Mouse (Mus musculus): Measurements from ENCODE around the gene Notch2. TPM values are rescaled to one million over a fixed set of nuclear protein-coding genes. Genes with fewer than 3 reads are reported as not detected.
A peak's percentile ranks its signal among the peaks of the same experiment; 100 is the strongest.

Notch2 gene
- total RNA-seq, 2 experiments from 2014 or later: 10.8 to 14.0 TPM

DNA sequence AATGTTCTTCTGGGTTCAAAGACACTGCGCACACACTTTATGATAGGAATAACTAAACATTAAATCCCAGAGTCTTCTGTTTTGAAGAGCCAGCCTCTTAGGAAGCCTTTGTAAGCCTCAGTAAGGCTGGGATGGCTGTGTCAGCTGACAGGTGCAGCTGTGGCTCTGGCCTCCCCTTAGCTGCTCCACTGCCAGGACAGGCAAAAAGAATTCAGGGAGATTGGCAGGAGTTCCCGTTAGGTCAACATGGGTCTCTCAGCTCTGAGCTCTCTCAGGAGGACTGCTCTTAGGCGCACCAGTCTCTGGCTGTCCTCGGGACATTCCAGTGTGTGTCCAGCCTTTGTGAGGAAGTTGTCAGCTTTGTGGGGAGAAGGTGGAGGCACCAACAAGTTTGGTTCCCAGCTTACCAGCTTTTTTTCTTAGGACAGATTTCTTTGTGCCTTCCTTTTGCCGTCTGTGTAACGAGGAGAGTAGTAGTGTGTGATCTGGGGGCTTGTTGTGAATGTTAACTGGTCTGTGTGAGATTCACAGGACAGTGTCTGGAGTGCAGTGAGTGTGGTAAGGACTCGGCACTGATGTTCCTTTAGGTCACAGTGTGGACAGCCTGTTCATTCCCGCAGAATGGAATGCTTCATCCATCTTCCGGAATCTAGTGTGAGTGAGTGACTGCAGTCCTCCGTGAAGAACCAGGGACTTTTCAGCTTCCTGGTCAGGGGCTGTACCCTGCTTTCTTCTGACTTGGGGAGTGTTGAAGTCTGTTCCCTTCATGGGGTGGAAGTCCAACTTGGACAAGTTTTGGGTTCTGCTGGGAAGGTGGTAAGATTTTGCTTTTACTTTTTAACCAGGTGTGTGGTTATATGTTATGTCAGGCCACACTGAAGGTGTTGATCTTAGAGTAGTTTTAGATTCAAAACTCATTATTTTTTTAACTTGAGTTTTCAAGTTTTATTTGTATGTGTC, 12.9 kb downstream of the Notch2 start:
- no peak for DNase-seq (ENCODE audit: low spot score in 2 of 2)
- intact Hi-C loops (cut with DNase I): no loop called here

DNA sequence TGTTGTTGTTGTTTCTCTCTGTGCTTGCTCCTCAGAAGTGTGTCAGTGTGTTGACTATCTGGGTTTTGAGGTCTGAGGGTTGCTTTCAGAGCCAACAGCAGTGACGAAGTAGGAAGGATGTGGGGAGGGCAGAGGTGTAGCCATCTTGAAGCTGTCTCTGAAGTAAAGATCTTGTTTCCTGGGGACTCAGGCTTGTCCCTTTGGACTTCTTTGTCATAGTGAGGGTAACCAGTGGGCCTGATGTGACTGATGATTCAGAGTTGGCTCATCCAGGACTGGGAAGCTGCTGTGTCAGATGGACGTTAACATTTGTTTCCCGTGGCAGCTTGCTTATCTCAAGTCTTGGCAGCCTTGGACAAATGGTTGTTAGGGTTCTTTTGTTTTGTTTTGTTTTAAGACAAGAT, 14.0 kb downstream of the Notch2 start:
- no peak for DNase-seq (ENCODE audit: low spot score in 2 of 2)
- intact Hi-C loops (cut with DNase I): no loop called here

DNA sequence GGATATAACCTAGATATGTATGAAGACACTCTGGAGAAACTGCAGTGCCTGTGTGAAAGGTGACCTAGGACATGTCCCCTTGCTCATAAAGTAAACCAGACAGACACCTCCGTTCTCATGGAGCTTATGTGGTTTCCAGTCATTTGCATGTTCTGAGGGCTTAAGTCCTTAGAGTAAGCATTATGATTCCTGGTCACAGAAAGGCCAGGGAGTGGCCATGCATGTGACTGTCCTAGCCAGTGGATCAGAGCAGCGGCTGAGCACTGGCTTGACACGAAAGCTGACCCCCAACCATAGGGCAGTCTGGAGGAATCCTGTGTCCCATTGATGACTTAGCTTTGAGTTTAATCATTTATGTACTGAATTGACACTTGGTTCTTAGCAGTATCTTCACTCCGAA, 14.7 kb downstream of the Notch2 start:
- DNase-seq (ENCODE audit: low spot score in 2 of 2): no peak
- intact Hi-C loops (cut with DNase I): no loop called here

DNA sequence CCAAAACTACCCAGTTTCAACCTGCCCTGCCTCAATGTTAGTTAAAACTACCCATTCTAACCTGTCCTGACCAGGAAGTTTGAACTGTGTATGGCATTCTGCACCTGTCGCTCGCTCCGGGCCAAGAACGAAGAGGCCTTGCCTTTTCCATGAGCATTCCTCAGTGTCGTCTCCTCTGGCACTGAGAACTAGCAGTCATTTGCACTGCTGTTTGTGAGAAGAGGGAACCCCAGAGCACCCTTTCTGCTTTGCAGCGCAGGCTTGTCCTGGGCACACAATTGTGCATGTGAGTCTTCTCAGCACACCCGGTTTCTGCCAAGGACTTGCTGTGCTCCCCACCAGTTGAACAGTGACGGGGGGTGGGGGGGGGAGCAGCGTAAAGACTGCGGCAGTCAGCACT, 15.6 kb downstream of the Notch2 start:
- no peak for DNase-seq (ENCODE audit: low spot score in 2 of 2)
- intact Hi-C loops (cut with DNase I): no loop called here

DNA sequence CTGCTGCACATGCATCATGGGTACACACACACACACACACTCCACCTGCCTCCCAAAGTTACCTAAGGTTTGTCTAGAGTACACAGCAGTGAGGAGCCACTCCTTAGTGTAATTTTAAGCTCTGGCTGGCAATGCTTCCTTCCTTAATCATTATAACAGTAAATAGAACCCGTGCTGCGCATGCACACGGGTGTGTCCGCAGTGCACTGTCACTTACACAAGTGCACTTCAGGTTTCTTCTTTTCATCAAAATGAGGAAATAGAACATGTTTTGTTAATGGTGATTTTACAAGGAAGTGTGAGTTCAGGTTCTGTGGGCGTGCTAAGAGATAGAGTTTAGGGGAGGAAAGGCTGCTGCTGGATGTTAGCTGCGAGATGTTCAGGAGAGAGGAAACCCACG, 17.8 kb downstream of the Notch2 start:
- DNase-seq (ENCODE audit: low spot score in 2 of 2): no peak
- intact Hi-C loops (cut with DNase I): no loop called here

DNA sequence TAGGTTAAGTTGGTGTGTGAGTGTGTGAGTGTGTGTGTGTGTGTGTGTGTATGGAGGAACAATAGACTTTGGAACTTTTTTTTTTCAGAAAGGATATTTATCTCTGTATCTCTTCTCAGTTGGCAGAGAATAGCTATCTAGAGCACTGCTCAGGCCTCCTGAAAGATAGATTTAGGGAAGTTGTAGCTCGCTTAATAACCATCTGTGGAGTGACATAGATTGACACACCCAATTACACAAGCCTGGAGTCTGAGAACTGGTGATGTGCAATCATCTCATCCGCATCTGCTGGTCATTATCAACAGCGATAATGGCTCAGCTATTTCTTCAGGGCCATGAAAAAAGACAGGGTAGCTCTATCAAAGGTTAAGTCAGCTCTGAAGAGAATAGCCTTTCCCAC, 18.9 kb downstream of the Notch2 start:
- no peak for DNase-seq (ENCODE audit: low spot score in 2 of 2)
- intact Hi-C loops (cut with DNase I): no loop called here

DNA sequence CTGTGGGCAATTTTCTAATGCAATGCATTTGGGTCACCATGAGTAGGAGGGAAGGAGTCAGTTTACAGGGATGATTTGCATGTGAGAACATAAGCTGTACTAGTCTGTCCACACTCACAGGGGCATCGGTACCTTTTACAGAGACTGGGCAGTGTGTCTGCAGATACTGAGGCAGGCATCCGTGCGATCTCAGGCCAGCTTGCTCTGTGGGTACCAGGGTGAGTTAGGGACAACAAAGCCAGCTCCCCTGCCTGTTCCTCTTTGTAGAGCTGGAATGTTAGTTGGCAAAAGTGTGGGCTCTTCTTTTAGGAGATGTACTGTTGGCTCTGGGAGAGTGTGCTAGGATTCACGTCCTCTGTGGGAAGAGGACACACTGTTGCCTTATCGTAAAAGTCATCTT, 19.6 kb downstream of the Notch2 start:
- intact Hi-C loops (cut with DNase I): no loop called here
- DNase-seq (ENCODE audit: low spot score in 2 of 2): no peak

DNA sequence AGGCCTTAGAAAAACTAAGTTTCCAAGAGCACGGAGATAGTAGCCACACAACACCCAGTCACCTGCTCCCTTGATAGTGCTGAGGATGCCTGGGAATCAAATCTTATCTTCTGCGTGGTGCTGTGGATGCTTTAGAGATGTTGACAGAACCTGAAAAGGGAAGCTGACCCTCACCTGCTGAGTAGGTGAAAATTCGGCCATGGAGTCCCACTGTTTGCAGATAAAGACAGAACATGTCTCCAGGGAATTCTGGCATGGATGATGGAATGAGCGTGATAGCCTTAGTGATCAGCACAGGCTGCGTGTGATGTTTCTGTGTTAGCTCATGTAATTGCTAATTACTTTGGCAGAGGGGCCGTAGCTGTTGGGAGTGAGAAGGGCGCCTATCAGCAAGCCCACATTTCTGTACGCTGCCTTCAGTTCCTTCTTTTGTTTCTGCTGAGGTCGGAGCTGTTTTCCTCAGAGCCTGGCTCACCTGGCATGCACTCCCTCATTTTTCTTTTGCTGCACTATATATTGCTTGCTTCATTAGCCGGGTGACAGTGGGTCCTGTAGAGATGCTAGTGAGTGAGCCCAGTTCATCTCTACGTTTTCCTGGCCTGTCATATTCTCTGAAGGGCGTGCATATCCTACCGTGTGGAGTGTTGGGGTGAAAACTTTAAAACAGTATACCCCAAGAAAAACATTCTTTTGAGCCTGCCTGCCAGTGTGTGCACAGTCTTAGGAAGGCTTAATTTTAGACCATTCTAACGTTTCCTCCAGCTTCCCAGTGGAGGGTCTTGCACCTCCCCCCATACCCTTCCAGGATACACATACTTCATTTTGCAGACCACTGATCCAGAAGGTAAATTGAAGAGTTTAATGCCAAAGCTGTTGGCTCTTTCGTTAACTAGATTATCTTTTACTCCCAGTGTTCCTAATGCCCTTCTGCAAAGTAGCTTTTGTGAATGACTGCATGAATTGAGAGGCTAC, 21.6 kb downstream of the Notch2 start:
- intact Hi-C loops (cut with DNase I): no loop called here
- DNase-seq (ENCODE audit: low spot score in 2 of 2): no peak

DNA sequence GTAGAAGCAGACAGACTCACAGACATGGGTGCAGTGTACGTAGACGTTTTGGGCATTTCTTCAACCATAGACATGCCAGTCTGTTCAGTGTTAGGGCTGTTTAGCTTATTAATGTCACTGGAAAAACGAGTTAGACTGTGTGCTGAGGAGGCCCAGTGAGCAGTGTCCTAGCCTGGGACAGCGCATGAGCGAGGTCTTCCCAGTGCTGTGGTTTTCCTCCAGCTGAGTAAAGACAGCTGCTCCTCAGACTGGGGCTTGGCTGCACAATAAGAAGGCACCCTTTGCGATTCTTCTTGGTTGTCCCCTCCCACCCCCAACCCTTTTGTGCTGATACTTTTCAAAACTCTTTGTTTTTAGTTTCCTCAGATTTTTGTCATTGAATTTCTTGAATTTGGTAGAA, 22.8 kb downstream of the Notch2 start:
- no peak for DNase-seq (ENCODE audit: low spot score in 2 of 2)
- intact Hi-C loops (cut with DNase I): no loop called here

DNA sequence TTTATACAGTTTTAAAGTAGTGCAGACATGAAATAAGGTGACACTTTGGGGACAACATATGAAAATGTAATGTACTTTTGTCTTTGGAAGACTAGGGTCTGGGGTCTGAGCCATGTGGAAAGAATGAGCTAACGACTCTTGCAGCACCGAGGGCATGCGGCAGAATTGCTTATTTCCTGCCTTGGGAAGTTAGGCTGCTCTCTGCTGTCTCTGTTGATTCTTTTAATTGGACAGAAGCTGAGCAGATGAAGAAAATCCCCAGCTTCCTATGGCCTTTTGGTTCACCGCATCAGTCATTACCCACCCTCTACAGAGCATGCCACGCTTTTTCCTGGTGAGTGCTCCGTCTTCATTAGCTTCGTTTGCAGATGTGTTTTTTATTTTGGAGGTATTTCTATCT, 23.8 kb downstream of the Notch2 start:
- no peak for DNase-seq (ENCODE audit: low spot score in 2 of 2)
- intact Hi-C loops (cut with DNase I): no loop called here

DNA sequence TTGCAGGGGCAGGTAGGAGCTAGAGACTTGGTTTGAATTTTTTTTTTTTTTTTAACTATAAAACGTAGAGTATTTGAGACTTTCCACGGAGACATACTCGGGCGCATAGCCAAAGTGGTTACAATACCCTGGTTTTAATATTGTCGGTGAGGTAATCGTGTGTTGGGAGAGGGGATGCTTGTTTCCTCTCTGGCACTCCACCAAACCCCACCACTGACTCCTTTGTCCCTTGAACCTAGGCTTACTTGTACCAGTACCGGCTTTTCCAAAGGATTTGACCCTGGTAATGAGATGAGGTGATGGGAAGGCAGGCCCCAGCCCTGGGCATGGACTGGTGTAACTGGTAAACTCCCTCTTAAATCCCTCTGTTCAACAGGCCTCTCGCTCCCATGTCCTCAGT, 25.3 kb downstream of the Notch2 start:
- intact Hi-C loops (cut with DNase I): no loop called here

DNA sequence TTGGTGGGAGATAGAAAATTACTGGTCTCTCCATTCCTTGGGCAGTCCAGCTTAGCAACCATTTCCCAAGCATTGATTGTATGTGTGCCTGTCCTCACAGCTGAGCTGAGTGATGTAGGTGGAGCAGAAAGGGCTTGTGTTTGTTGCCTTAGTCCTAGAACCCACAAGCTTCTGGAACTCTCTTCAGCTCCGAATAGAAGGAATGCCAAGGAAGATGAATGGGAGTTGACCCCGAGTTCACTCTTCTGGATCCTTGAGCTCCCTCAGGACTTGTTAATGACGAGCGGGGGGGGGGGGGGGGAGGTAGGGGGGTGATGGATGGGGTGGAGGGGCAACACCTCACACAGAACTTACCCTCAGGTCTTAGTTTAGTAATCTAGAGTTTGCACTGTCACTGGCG, 25.9 kb downstream of the Notch2 start:
- intact Hi-C loops (cut with DNase I): no loop called here

More for the DNA sequence above, 25.3 kb downstream of the Notch2 start:
- no peak for DNase-seq (ENCODE audit: low spot score in 2 of 2)

DNA sequence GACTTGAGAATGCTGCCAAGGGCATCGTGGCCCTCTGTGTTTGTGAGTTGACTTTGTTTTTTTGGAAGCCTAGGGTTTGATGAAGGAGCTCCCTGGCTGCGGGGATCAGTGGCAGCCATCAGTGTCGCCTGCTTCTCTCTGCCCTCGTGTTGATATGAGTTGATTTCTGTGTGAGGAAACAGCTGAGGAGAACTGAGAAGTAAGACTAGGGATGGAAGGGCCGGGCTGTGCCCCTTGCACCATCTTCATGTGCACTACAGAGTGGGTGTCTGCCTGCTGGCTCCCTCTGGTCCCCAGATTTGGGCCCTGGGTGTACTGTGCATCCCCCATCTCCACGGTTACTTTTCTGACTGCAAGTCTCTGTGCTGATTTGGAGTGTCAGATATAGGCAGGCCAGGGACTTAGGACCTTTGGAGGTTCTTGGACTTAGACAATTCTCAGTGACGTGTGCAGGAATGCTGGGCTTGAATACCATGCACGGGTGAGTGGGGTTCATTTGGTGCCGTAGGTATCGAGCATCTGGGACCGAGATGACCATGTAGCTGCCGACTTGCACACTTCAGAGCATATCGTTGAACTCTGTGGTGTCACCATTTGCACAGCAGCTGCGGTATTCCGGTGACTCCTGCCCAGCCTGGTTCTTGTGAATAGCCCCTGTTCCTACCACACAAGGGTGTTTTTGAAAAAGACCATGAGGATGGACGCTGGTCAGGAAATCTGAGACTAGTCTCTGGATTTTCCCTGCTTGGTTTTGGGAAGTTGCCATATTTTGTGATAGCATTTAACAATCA, 26.5 kb downstream of the Notch2 start:
- no peak for DNase-seq (ENCODE audit: low spot score in 2 of 2)
- intact Hi-C loops (cut with DNase I): no loop called here

More for the DNA sequence above, 25.9 kb downstream of the Notch2 start:
- DNase-seq (ENCODE audit: low spot score in 2 of 2): no peak

DNA sequence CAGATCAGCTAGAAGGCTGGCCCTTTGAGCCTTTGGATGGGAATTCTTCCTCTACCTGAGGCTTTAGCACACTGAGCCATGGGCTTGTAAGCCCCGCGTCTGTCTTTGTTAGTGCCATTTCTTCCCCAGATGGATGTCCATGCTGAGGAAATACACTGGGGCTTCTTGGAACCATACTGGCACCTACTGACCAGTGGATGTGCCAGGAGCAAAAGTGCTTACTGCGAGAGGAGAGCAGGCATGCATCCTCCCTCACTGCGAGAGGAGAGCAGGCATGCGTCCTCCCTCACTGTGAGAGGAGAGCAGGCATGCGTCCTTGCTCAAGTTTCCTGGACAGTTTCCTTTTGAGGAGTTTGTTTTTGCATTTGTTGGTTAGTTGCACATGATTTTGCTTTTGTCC, 27.5 kb downstream of the Notch2 start:
- intact Hi-C loops (cut with DNase I): no loop called here
- no peak for DNase-seq (ENCODE audit: low spot score in 2 of 2)

DNA sequence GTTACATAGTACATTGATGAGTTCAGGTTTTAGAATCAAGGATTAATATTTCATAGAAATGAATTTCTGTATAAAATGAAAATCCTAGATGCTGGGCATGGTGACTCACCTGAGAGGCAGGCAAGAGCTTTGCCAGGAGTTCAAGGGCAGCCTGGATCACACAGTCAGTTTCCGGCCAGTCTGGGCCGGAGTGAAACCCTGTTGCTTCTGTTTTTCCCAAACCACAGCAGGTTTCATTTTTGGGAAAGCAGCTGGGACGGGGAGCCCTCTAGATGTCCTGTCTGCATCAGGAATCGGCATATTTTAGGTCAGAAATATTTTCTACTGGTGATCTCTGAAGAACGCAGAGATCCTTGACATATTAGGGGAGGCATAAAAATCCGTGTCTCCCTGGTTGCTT, 29.0 kb downstream of the Notch2 start:
- intact Hi-C loops (cut with DNase I): no loop called here
- no peak for DNase-seq (ENCODE audit: low spot score in 2 of 2)

DNA sequence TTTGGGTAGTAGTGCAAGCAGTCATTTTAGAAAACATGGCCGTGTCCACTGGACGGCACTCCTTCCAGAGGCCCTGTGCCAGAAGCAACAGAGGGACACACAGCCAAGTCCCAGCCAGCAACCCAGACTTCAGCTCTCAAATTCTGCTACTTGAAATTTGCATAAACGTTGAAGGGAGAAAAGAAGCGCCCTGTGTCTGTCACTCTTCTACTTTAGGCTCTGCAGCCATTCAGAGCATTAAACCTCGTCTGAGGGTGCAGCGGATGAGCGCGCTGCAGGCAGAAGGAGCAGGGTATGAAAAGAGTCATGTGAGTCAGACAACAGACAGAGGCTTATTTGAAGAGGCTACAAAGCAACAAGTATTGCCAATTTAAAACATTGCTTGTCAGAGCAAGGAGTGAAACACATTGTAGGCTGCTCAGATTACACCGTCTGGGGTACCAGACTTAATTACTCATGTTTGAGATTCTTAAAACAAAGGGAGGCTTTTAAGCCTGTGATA, 29.7 kb downstream of the Notch2 start:
- DNase-seq (ENCODE audit: low spot score in 2 of 2): peak; percentile 27 to 28
- intact Hi-C loops (cut with DNase I): no loop called here

DNA sequence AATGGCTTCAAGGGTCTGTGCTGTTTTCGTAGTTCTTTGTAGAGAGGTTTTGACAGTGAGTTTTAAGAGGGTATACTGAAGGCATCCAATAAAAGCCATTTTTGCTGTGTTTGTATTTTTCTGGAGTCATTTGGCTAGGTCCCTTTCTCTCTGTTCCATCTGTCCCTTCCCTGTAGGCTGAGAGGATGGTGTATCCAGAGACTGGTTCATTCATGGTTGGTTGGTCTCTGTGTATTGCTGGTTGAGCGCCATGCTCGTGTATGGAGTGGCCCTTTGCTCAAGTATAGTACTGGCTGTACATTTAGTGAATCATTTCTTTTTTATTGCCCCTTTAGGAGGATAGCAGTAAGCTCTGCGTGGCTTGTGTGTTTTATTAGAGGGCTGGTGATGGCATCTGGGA, 30.3 kb downstream of the Notch2 start:
- DNase-seq (ENCODE audit: low spot score in 2 of 2): no peak
- intact Hi-C loops (cut with DNase I): no loop called here

DNA sequence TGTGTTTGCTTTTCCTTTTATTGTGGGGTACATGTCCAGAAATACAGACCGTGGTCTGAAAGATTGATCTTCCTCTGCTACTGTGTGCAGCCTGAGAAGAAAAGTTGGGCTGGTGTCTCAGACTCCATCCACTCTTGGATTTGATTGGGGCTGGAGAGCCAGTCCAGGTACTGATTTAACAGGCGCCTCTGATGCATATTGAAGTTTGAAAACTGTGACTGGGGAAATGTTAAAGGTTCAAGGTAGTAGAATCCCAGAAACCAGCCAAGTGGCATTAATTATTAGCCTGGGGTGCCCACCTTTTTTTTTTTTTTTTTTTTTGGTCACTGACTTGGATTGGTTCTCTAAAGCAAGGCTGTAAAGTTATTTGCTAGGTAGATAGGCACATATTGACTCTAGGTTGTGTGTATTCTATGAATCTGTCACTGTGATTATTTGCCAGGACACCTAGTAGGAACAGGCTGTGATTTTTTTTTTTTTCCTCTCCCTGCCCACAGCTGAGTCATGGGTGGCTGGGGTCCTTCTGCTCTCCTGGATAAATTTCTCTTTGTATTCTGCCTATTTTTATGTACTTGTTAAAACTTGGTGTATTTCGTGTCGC, 31.5 kb downstream of the Notch2 start:
- no peak for DNase-seq (ENCODE audit: low spot score in 2 of 2)
- intact Hi-C loops (cut with DNase I): no loop called here

DNA sequence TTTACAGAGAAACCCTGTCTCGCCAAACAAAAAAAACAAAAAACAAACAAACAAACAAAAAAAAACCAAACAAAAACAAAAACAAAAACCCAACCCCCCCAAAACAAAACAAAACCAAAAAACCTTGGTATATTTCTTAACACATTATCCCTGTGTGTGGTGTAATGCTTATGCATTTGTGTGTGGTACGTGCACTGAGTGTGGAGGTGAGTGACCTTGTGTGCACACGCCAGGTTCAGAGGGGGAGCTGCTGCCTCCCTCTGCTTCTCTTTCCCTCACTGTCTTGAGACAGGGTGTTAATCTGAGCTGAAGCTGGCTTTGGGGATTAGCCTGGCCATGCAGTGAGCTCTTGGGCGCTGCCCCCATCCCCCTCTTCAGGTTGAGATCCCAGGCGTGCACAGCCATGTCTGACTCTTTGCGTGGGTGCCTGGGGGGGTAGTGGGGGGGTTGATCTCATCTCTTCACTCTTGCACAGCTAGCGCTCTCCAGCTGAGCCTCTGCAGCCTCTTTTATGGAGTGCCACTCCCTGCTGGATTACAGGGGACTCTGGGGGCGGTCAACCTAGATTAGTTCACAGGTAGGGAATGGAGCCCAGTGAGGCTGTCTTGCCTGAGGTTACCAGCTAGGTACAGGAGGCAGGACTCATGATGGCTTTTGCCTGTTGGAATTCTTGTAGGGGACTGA, 32.3 kb downstream of the Notch2 start:
- intact Hi-C loops (cut with DNase I): no loop called here
- no peak for DNase-seq (ENCODE audit: low spot score in 2 of 2)

All from left cerebral cortex, postnatal 36 days (tissue).